Mouse (Mus musculus): ENCODE data around the gene Nid2. TPM values are rescaled to one million over a fixed set of nuclear protein-coding genes. Genes with fewer than 3 reads are reported as not detected.

Gene Nid2
- polyA plus RNA-seq, 1 experiment from 2014 or later: 106 TPM

DNA sequence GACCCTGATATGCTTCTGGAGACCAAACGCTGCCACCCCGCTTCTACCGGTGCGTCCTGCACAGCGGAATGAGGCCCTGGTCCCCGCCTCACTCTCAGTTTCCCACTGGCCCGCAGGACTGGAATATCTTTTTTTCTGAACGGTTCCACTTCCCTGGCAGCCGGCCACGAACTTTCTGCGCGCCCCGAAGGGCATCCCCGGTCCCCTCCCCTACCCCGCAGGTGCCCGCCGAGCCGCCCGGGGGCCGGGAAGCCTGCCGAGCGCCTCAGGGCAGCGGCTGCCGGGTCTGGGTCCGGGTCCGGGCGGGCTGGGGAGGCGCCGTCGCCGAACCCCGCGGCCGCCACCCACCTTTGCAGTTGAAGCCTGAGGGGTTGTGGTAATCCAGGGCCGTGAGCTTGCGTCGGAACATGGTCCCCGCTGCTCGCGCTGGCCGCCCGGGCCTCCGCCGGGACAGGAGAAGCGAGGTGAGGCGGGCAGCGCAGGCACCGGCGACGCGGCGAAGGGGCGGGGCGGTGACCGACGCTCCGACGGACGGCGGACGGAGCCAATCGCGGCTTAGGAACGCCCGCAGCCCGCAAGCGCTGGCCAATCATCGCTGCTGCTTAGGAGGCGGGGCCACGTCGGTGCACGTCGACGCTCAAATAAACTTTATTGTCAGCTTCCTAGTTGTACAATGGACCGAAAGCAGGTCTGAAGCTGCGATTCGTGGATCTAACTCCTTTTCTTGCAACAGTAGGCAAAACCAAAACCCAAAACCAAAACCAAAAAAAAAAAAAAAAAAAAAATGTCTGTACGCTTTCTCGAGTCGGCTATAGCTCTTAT is 72.5 kb downstream of the Nid2 start, which contains the start of gene Rtraf:
Gene Rtraf (minus strand): TSS at position 504 of the 822 bp plus-strand sequence.
- Histone ChIP-seq H3K27me3 (ENCODE audit: control insufficient read depth, insufficient read depth, low read length) (peaks cover 4% of the 10 kb centered on the region; the same call in 1 of the 2 replicates), H3K9ac (ENCODE audit: low read length) (peak within 1 kb of the TSS; percentile 96), H3K4me3 (ENCODE audit: control insufficient read depth in 1 of 2, insufficient read depth in 1 of 2, low read depth in 1 of 2, low read length in 2 of 2) (peak within 1 kb of the TSS; percentile 85 to 92), H3K4me1 (ENCODE audit: control insufficient read depth in 2 of 2, insufficient read depth in 2 of 2, low read length in 2 of 2) (peaks cover 0 to 12% of the 10 kb centered on the region in 2 experiments; a peak in 3 of 4 replicates), H3K4me2 (ENCODE audit: low read length) (peak within 1 kb of the TSS; percentile 90), H3K9me3 (ENCODE audit: control insufficient read depth, low read length) (no peaks in the 10 kb centered on the region), H3K36me3 (ENCODE audit: control insufficient read depth, insufficient read depth, low read length) (peaks cover 33% of the 10 kb centered on the region), H3K27ac (replicated peaks in 1 of 2; ENCODE audit: control insufficient read depth in 1 of 2, insufficient read depth in 1 of 2, low read depth in 2 of 2, low read length in 2 of 2) (peak within 1 kb of the TSS; percentile 68 to 88; a peak in 3 of 4 replicates)
- ATAC-seq (ENCODE audit: insufficient number of reproducible peaks, insufficient read depth, low FRiP score, low read depth): peak; percentile 99
- under 1% methylated on average over 80 of the region's 80 CpGs for WGBS

DNA sequence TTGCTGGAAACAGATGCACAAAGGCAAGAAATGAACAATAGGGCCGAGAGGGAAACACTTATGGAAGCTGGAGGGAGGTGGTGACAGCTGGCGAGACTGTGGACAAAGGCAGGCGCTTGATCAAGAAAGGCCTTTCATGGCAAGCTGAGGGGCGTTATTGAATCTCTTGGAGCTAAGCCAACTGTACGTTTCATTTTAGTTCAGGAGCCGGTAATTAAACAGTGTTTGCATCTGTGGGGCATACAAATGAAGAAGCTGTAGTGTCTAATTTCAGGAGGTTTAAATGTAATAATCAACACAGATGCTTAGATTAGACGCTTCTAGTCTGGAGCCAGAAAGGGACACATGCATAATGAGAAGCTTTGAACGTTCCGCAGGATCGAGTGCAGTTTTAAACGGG is 74.4 kb downstream of the Nid2 start:
- peaks cover 12% of the 10 kb centered on the region for H3K27me3 ChIP-seq (ENCODE audit: control insufficient read depth, insufficient read depth, low read length)
- H3K27ac ChIP-seq (replicated peaks in 1 of 2; ENCODE audit: control insufficient read depth in 1 of 2, insufficient read depth in 1 of 2, low read depth in 2 of 2, low read length in 2 of 2): no peak overlapping the region
- H3K36me3 ChIP-seq (ENCODE audit: control insufficient read depth, insufficient read depth, low read length): peaks cover 14% of the 10 kb centered on the region
- ATAC-seq (ENCODE audit: insufficient number of reproducible peaks, insufficient read depth, low FRiP score, low read depth): no peak
- no peak overlapping the region for H3K4me2 ChIP-seq (ENCODE audit: low read length)
- H3K9me3 ChIP-seq (ENCODE audit: control insufficient read depth, low read length): no peaks in the 10 kb centered on the region
- no peak overlapping the region for H3K9ac ChIP-seq (ENCODE audit: low read length)
- peaks cover 0 to 12% of the 10 kb centered on the region in 2 experiments; a peak in 3 of 4 replicates for H3K4me1 ChIP-seq (ENCODE audit: control insufficient read depth in 2 of 2, insufficient read depth in 2 of 2, low read length in 2 of 2)
- H3K4me3 ChIP-seq (ENCODE audit: control insufficient read depth in 1 of 2, insufficient read depth in 1 of 2, low read depth in 1 of 2, low read length in 2 of 2): no peak overlapping the region
- 43% methylated on average over 11 of the region's 11 CpGs for WGBS

DNA sequence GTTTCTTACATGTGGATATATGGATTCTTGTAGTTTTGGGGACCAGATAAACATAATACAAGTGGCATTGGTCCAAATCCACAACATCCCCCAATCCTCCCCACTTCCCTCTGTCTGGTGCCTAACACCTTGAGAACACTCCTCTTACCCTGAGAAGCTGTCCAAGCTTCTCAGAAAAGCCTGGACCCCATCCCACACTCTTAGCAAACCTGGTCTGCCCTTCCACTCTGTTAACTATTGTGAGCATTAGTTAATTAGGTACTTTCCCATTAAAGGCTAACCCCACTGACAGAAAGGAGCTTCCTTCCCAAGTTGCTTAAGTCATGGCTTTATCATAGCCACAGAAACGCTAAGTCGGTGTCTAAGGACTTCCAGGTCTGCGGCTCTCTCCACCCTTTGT is 85.2 kb downstream of the Nid2 start:
- Histone ChIP-seq H3K9me3 (ENCODE audit: control insufficient read depth, low read length) (no peaks in the 10 kb centered on the region), H3K9ac (ENCODE audit: low read length) (no peak overlapping the region), H3K27me3 (ENCODE audit: control insufficient read depth, insufficient read depth, low read length) (no peaks in the 10 kb centered on the region), H3K27ac (replicated peaks in 1 of 2; ENCODE audit: control insufficient read depth in 1 of 2, insufficient read depth in 1 of 2, low read depth in 2 of 2, low read length in 2 of 2) (no peak overlapping the region), H3K36me3 (ENCODE audit: control insufficient read depth, insufficient read depth, low read length) (no peaks in the 10 kb centered on the region), H3K4me1 (ENCODE audit: control insufficient read depth in 2 of 2, insufficient read depth in 2 of 2, low read length in 2 of 2) (no peaks in the 10 kb centered on the region), H3K4me3 (ENCODE audit: control insufficient read depth in 1 of 2, insufficient read depth in 1 of 2, low read depth in 1 of 2, low read length in 2 of 2) (no peak overlapping the region), H3K4me2 (ENCODE audit: low read length) (no peak overlapping the region)
- WGBS: 72% methylated on average over 3 of the region's 3 CpGs
- ATAC-seq (ENCODE audit: insufficient number of reproducible peaks, insufficient read depth, low FRiP score, low read depth): no peak

DNA sequence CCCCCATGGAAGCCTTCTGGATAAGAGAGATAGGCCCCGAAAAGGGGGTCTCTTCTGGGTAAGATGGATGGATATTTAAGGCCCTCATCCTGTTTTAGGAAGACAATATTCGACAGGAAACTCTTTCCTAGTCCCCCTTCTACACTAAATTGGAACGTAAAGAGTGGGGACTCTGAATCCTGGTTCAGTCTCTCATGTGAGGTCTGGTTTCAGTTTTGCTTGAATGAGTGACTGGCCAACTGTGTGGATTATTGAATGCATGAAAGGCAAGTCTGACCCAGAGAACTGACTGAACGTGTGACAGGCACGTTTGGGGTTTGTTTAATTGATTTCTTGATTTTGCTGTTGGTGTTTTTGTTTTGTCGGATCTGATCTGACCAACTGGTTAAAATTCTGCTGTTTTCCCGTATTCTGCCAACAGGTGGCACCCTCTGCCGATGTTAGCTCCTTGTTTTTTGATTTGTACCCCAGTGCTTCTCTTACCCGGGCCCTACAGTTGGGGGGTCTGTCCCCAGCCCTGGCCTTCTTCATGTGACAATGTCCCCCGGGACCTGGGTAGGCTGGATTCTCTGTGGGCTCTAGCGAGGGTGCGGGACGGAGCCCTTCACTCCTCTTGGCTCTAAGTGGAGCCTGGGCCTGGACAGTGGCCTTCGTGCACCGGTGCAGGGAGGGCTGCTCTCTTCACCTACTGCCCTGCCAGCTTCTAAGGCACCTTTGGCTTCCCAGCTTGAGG is 88.7 kb downstream of the Nid2 start:
- ATAC-seq (ENCODE audit: insufficient number of reproducible peaks, insufficient read depth, low FRiP score, low read depth): peak; percentile 31; the same call in 1 of the 2 replicates
- no peaks in the 10 kb centered on the region for H3K36me3 ChIP-seq (ENCODE audit: control insufficient read depth, insufficient read depth, low read length)
- peak overlapping the region; percentile 55 for H3K4me2 ChIP-seq (ENCODE audit: low read length)
- no peaks in the 10 kb centered on the region for H3K4me1 ChIP-seq (ENCODE audit: control insufficient read depth in 2 of 2, insufficient read depth in 2 of 2, low read length in 2 of 2)
- H3K4me3 ChIP-seq (ENCODE audit: control insufficient read depth in 1 of 2, insufficient read depth in 1 of 2, low read depth in 1 of 2, low read length in 2 of 2): peak overlapping the region; percentile 28 to 41
- no peak overlapping the region for H3K27ac ChIP-seq (replicated peaks in 1 of 2; ENCODE audit: control insufficient read depth in 1 of 2, insufficient read depth in 1 of 2, low read depth in 2 of 2, low read length in 2 of 2)
- peak overlapping the region; percentile 42 for H3K9ac ChIP-seq (ENCODE audit: low read length)
- 23% methylated on average over 15 of the region's 15 CpGs for WGBS
- no peaks in the 10 kb centered on the region for H3K27me3 ChIP-seq (ENCODE audit: control insufficient read depth, insufficient read depth, low read length)
- no peaks in the 10 kb centered on the region for H3K9me3 ChIP-seq (ENCODE audit: control insufficient read depth, low read length)

DNA sequence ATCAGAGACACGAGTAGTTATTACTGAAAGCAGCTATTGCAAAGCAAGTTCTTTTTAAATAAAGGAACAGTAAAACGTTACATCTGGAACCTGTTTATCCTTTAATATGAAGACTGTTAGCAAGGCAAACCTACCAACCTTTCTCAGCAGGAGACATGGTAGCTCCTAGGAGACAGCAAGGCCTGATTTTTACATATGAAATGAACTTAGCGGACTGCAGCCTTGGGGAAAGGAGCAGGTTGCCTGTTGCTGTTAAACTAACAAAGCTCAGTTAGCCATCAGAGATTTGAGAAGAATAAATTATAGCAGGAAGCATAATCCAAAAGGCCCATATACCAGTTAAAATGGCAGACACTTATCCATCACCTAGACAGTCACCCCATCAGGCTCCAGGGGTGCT is 102.4 kb downstream of the Nid2 start:
- Histone ChIP-seq H3K9me3 (ENCODE audit: control insufficient read depth, low read length) (no peaks in the 10 kb centered on the region), H3K36me3 (ENCODE audit: control insufficient read depth, insufficient read depth, low read length) (no peaks in the 10 kb centered on the region), H3K4me2 (ENCODE audit: low read length) (no peak overlapping the region), H3K27ac (replicated peaks in 1 of 2; ENCODE audit: control insufficient read depth in 1 of 2, insufficient read depth in 1 of 2, low read depth in 2 of 2, low read length in 2 of 2) (no peak overlapping the region), H3K4me1 (ENCODE audit: control insufficient read depth in 2 of 2, insufficient read depth in 2 of 2, low read length in 2 of 2) (no peaks in the 10 kb centered on the region), H3K9ac (ENCODE audit: low read length) (no peak overlapping the region), H3K27me3 (ENCODE audit: control insufficient read depth, insufficient read depth, low read length) (no peaks in the 10 kb centered on the region), H3K4me3 (ENCODE audit: control insufficient read depth in 1 of 2, insufficient read depth in 1 of 2, low read depth in 1 of 2, low read length in 2 of 2) (no peak overlapping the region)
- ATAC-seq (ENCODE audit: insufficient number of reproducible peaks, insufficient read depth, low FRiP score, low read depth): no peak
- 62% methylated on average over 3 of the region's 3 CpGs for WGBS

DNA sequence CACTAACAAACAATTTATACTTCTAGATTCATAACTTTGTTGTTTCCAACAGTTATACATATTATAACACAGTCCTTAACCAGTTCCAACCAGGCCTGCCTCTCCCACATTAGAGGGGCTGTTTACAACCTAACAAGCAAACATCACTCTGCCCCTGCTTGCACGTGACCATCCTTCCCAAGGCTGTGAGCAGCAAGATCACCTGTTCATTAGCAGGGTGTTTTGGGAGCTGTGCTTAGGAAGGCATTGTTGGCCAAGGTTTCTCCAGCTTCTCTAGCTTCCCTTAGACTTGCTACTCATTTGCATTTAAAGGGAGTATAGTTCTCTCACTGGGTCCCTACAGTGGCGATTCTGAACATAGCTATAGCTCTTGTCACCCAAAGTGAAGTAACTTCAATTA is 107.2 kb downstream of the Nid2 start:
- Histone ChIP-seq H3K4me1 (ENCODE audit: control insufficient read depth in 2 of 2, insufficient read depth in 2 of 2, low read length in 2 of 2) (no peaks in the 10 kb centered on the region), H3K27ac (replicated peaks in 1 of 2; ENCODE audit: control insufficient read depth in 1 of 2, insufficient read depth in 1 of 2, low read depth in 2 of 2, low read length in 2 of 2) (no peak overlapping the region), H3K27me3 (ENCODE audit: control insufficient read depth, insufficient read depth, low read length) (no peaks in the 10 kb centered on the region), H3K9ac (ENCODE audit: low read length) (no peak overlapping the region), H3K9me3 (ENCODE audit: control insufficient read depth, low read length) (no peaks in the 10 kb centered on the region), H3K4me2 (ENCODE audit: low read length) (no peak overlapping the region), H3K4me3 (ENCODE audit: control insufficient read depth in 1 of 2, insufficient read depth in 1 of 2, low read depth in 1 of 2, low read length in 2 of 2) (no peak overlapping the region), H3K36me3 (ENCODE audit: control insufficient read depth, insufficient read depth, low read length) (no peaks in the 10 kb centered on the region)
- WGBS: 73% methylated on average over 2 of the region's 2 CpGs
- ATAC-seq (ENCODE audit: insufficient number of reproducible peaks, insufficient read depth, low FRiP score, low read depth): no peak

DNA sequence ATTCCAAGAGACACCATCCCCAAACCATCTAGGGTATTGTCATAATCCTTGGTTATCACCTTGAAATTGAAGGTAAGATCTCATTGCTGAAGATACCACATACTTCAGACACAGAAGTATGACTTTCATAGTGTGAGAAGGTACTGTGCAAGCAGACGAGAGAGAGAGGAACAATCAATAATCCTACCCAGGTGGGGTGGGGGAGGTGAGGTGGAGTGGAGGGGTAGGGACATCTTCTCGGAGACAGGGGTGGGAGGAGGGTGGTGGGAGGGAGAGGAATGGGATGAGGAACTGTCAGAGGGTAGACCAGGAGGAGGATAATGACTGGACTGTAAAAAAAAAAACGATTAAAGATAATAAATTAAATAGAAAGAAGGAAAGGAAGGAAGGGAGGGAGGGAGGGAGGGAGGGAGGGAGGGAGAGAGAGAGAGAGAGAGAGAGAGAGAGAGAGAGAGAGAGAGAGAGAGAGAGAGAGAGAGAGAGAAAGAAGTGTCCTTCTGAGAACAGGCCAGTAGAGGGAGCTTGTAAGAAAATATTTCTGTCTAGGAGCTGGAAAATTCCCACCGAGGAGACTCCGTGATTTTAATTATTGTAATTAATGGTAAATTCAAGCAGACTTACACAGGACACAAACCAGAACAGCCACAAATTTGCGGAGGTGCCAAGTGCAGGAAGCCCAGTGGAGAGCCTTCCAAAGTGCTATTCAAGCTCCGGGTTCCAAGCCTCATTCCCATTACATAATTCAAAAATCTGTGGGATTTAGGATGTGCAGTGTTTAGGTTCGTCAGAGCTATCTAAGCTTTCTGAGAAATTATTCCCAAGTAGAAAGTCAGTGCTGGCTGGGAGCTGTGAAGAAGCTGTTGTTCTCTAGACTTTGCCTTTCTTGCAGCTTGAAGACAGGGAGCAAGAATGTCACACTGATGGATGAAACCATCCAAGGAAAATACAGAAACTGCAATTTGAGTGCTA is 108.0 kb downstream of the Nid2 start:
- Histone ChIP-seq H3K4me2 (ENCODE audit: low read length) (no peak overlapping the region), H3K27ac (replicated peaks in 1 of 2; ENCODE audit: control insufficient read depth in 1 of 2, insufficient read depth in 1 of 2, low read depth in 2 of 2, low read length in 2 of 2) (no peak overlapping the region), H3K4me1 (ENCODE audit: control insufficient read depth in 2 of 2, insufficient read depth in 2 of 2, low read length in 2 of 2) (no peaks in the 10 kb centered on the region), H3K9ac (ENCODE audit: low read length) (no peak overlapping the region), H3K4me3 (ENCODE audit: control insufficient read depth in 1 of 2, insufficient read depth in 1 of 2, low read depth in 1 of 2, low read length in 2 of 2) (no peak overlapping the region), H3K27me3 (ENCODE audit: control insufficient read depth, insufficient read depth, low read length) (no peaks in the 10 kb centered on the region), H3K36me3 (ENCODE audit: control insufficient read depth, insufficient read depth, low read length) (no peaks in the 10 kb centered on the region), H3K9me3 (ENCODE audit: control insufficient read depth, low read length) (no peaks in the 10 kb centered on the region)
- no peak for ATAC-seq (ENCODE audit: insufficient number of reproducible peaks, insufficient read depth, low FRiP score, low read depth)
- WGBS: 41% methylated on average over 8 of the region's 8 CpGs

All from heart, embryonic 14.5 days (tissue).